Mouse (Mus musculus) T-cell, adult 2 months (primary cell): ENCODE data around the gene Trim38.

Experiments
- DNase-seq: peaks from one replicate; pipeline ENCODE4 v3.0.0; 2022; ENCODE audit warnings: low spot score

Gene Trim38

DNA sequence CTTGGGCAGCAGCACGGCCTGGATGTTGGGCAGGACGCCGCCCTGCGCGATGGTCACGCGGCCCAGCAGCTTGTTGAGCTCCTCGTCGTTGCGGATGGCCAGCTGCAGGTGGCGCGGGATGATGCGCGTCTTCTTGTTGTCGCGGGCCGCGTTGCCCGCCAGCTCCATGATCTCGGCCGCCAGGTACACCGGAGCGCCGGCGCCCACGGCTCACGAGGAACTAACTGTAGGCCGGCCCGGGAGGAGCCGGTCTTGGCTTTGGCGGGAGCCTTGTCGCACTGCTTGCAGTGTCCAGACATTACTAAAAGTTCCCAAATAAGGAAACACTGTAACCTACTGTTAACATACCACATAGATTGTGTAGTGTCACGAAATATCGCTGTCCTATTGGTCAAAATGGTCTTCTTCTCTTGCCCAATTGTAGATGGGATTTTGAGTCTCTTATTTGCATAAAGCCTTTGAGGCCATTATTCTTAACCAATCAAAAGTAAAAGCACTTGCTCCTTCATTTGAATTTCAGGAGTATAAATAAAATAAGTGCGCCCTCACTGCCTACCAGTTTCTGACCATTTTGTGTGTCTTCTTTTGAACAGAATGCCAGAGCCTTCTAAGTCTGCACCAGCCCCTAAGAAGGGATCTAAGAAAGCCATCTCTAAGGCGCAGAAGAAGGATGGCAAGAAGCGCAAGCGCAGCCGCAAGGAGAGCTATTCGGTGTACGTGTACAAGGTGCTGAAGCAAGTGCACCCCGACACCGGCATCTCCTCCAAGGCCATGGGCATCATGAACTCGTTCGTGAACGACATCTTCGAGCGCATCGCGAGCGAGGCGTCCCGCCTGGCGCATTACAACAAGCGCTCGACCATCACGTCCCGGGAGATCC is 23.3 kb upstream of the Trim38 start, which contains the start of gene Hist1h2bb:
Gene Hist1h2bb, plus strand, starts transcription at position 534 of the 880 bp plus-strand sequence.
- peak; percentile 58 for DNase-seq

DNA sequence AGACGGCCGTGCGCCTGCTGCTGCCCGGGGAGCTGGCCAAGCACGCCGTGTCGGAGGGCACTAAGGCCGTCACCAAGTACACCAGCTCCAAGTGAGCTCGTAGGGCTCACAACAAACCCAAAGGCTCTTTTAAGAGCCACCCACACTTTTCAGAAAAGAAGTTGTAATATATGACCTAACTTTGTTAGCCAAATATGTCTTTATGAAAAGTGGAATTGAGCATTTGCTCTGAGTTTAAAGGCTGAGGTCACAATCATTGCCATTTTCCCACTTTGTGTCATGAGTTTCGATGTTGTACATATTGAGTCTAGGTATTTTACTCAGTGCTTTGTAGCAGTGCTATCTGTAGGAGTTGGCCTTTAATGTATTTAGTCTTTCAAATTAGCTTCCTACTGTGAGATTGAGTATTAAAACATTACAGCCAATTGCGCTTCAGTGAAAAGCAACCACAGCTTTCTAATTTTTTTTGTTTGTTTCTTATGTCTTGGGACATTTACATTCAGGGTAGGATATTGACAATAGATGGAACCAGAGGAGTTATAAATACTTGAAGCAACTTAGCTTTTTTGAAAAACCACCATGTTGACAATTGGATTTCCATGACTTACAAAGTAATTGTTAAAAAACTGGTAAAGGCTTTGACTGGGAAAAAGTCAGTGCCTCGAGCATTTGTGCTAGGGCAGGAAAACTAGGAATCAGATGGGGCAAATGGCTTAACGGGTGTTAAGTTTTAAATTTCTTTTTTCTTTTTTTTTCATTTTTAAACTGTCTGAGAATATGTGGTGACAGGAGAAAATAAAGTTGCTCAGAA is 22.4 kb upstream of the Trim38 start:
- DNase-seq, result no peak

GRCm38 (mm10) chr13:23747892-23748288 is 21.8 kb upstream of the Trim38 start:
- DNase-seq, result no peak

GRCm38 (mm10) chr13:23749563-23750121 is 20.1 kb upstream of the Trim38 start:
- no peak for DNase-seq

DNA sequence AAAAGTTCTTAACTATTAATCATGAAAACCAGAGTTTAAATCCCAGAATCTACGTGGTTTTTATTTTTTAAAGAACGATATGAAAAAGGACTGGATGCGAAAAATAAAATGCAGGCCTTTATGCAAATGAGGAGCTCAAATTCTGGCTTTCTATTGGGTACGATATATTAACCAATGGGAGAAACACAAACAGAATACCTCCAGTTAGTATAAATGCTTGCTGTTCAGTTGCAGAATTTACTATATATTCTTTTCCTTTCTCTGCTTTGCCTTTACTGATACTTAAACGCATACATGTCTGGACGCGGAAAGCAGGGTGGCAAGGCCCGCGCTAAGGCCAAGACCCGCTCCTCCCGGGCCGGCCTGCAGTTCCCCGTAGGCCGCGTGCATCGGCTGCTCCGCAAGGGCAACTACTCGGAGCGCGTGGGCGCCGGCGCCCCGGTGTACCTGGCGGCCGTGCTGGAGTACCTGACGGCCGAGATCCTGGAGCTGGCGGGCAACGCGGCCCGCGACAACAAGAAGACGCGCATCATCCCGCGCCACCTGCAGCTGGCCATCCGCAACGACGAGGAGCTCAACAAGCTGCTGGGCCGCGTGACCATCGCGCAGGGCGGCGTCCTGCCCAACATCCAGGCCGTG is 18.8 kb upstream of the Trim38 start, which contains the start of gene Hist1h2ab:
Gene Hist1h2ab, plus strand, starts transcription at position 288 of the 639 bp plus-strand sequence.
- peak; percentile 4 for DNase-seq

DNA sequence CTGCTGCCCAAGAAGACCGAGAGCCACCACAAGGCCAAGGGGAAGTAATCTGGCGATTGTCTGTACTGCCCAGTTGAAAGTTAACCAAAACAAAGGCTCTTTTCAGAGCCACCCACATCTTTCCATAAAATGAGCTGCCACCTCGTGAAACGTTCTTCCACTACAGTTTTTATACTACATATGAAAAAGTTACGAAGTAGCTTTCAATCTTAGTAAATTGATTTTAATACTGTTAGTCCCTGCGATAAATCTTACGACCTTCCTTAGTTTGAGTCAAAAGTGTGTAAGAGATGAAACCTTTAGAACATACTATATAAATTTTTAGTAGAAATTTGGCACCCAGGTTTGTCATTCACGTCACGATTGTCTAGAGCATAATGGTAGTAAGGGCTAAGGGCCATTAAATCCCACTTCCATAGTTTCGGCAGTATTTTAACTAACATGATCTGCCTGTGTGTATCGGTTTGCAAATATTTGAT is 18.2 kb upstream of the Trim38 start:
- peak; percentile 1 for DNase-seq

GRCm38 (mm10) chr13:23752067-23752741 is 17.5 kb upstream of the Trim38 start, which contains the start of gene Hist1h3b:
Gene Hist1h3b, plus strand, starts transcription at chr13:23752267.
- peak; percentile 57 for DNase-seq

DNA sequence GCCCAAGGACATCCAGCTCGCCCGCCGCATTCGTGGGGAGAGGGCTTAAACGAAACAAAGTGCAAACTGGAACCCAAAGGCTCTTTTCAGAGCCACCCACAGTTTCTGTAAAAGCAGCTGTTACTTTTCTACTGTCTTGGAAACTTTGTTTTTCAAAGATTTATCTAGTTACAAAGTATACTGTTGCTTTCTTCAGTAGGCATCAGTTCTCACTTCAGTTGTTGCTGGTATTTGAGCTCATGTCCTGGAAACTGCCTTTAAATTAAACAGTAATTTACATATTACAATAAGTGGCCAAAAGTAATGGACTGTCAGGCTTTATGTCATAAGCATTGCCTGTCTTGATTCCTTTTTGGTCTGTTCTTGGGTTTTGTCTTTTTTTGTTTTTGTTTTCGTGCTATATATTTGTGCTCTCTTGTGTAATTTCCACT is 17.0 kb upstream of the Trim38 start:
- DNase-seq, result no peak

DNA sequence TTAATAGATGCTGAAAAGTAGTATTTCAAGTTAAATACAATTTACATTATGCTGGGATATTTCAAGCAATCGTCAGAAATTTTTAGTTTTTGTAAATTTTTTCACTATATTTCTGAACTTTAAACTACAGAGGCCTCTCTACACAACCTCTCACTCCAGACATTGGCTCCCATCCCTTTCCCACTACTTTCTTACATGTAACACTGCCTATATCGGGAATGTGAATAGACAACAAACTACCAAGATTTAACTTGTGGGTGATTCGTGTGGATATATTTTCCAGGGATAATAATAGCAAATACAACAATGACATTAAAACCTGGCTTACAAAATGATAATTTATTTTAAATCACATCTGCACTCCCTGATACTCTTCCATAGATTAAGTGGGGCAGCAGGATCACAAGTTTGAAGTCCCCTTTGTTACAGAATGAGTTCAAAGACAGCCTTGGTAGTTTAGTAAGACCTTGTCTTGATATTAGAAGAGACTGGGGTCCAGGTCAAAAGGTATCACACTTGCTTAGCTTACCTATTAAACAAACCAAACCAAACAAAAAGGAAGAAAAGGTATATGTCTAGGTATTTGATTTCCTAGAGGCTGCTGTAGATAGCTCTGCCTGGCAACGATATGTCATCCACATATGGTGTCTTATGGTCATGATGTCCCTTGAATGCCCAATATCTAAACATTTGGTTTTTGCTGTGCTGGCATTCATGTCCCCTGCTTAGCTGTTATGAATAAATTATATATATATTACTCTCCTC is 16.2 kb upstream of the Trim38 start:
- DNase-seq, result no peak

- no peak for DNase-seq
Measured at GRCm38 (mm10) chr13:23755000-23755399, 14.7 kb upstream of the Trim38 start.

DNA sequence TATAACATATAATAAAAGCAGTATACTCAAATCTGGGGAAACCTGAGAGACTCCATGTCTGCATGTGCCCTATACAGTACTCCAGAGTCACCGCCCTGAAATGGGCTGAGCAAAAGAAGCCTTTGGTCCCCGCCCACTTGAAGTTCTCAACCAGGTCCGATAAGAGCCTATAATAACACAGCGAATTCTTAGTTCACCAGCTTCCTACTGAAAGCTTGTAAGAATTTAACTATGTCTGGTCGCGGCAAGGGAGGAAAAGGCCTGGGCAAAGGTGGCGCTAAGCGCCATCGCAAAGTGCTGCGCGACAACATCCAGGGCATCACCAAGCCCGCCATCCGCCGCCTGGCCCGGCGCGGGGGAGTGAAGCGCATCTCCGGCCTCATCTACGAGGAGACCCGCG is 12.9 kb upstream of the Trim38 start, which contains the start of gene Hist1h4b:
Gene Hist1h4b, plus strand, starts transcription at position 224 of the 400 bp plus-strand sequence.
- DNase-seq, result peak; percentile 80

DNA sequence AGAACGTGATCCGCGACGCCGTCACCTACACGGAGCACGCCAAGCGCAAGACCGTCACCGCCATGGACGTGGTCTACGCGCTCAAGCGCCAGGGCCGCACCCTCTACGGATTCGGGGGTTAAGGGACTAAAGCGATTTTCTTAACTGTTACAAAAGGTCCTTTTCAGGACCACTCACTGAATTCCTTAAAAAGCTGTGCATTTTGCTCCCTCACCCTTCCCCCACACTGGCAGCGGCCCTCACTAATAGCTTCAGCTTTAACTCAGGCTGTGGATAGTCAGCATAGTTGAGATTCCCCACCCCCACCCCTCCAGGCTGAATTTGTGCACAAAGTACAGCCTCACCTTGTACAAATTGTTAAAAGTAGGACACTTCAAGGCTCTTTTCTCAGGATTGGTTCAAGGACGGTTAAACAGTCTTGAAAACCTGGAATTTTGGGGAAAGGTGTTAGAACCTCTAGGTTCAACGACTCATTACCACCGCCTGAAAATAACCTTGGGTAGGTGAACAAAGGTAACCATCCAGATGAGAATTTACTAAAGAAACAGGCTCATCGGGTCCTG is 12.4 kb upstream of the Trim38 start:
- no peak for DNase-seq

GRCm38 (mm10) chr13:23757921-23758320 is 11.8 kb upstream of the Trim38 start:
- no peak for DNase-seq

GRCm38 (mm10) chr13:23759251-23759771 is 10.4 kb upstream of the Trim38 start:
- no peak for DNase-seq

DNA sequence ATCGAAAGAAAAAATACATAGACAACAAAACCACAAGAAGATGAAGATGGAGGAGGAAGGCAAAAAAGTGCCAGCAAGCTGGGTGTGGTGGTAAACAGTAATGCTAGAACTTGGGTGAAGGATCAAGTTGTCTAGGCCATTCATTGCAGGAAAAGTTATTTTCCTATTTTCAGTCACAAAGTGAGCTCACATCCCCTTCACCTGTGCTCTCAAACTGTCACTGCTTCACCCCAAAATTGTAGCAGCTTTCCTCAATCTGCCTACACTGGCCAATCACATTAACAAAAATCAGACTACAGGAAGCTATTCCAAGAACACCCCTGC is 9.8 kb upstream of the Trim38 start:
- no peak for DNase-seq

GRCm38 (mm10) chr13:23760240-23760971 is 9.3 kb upstream of the Trim38 start:
- DNase-seq, result peak; percentile 39

GRCm38 (mm10) chr13:23760972-23761864 is 8.5 kb upstream of the Trim38 start, which contains the start of gene Hist1h4a:
Gene Hist1h4a, minus strand, starts transcription at chr13:23761230.
- peak; percentile 98 for DNase-seq
